Mouse (Mus musculus): Measurements from ENCODE around the gene Ror1.

GRCm38 (mm10) chr4:100283171-100283880, 187.7 kb downstream of the Ror1 start:
- no peak for TF ChIP-seq ZC3H11A (IDR thresholded peaks at IDR 0.05; ENCODE audit: borderline replicate concordance, low read depth, low read length)
- no peak for TF ChIP-seq MAFK (IDR thresholded peaks at IDR 0.05; ENCODE audit: insufficient read depth, low read depth, low read length)
- no peak for TF ChIP-seq CHD2 (IDR thresholded peaks at IDR 0.05; ENCODE audit: low read depth, low read length)
- no peak for TF ChIP-seq ZNF384 (IDR thresholded peaks at IDR 0.05; ENCODE audit: low read depth, low read length)
